Mouse (Mus musculus) right cerebral cortex, adult 18-20 months (tissue): Measurements from ENCODE around the gene Kansl3.

ENCODE experiments used
- DNase-seq: peaks from one replicate; pipeline ENCODE4 v3.0.0; 2022; ENCODE audit warnings: mixed read lengths

The Kansl3 gene

DNA sequence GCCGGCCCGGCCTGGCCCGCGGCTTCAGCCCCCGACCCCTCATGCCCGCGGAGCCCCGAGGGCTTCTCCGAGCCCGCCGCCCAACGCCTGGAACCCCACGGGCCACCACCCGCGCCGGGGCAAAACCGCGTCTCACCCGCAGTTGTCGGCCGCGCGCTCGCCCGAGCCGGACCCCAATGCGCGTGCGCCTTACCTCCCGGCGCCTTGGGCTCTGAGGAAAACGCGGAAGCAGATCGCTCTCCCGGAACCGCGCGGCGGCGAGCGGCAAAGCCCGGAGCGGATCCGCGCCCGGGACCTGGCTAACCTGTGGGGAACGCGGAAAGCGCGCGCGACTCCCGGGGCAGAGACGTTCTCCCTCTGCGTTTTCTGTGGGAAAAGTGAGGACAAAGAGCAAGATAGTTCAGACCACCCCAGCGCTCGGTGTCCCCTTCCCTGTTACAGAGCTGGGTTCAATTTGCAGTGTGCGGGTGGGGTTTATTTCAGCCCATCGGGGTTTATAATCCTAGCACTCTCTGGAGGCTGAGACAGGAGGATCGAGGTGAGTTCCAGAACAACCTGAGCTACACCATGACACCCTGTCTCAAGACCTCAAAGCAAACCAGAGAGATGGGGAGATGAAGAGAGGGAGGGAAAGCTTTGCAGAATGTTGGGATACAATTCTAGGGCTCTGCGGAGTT is at the start of gene Kansl3:
Gene Kansl3 (minus strand): TSS at position 213 of the 677 bp plus-strand sequence.
- peak; percentile 84 for DNase-seq

DNA sequence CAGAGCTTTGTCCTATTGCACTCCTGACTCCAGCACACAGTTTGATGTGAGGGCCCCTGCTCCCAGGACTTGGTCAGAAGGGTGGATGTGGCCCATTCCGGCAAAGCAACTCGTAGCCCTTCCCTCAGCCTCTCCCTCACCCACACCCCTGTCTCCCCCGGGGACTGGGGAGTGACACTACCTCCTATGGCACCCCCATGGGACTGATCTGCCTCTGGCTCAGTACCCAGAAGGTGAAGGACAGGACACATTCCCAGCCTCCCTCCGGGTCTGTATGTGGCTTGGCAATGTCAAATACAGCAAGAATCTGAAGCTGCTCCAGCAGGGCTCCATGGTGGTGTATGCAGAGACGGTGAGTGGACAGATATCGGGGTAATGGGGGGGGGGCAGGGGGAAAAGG is 35.5 kb upstream of the Kansl3 start:
- no peak for DNase-seq

DNA sequence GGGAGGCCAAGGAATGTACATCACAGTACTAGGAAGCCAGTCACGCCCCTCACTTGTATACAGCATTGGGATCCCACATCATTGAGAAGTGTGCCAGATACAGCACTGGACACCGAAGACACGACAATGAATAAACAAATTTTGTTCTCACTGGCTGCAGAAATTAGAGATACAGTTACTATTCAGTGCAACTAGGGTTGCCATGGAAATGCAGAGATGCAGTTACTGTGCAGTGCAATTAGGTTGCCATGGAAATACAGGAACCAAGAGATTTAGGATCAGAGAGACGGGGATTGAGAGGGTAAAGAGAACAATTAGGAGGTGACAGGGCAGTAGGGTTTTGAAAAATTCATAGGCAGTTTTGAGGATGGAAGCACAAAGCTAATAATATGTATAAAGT is 32.5 kb upstream of the Kansl3 start:
- DNase-seq = peak; percentile 9

DNA sequence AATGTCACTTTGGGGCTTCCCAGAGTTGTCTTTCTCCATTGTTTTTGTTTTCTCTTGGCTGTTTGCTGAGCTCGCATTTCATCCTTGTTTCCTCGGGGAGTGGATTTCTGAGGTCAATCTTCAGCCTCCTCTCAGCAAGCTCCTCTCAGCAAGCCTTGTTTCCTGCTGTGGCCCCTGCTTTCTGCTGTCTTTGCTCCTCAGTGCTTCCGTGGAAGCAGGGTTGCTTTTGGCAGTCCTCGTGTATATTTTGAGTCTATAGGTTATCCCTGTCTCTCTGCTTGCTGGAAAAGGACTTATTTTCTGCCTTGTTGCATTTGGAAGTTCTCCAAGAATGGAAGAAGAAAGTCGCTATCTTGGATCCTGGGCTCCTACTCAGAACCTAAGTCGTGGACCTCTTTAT is 28.1 kb upstream of the Kansl3 start:
- DNase-seq = no peak

DNA sequence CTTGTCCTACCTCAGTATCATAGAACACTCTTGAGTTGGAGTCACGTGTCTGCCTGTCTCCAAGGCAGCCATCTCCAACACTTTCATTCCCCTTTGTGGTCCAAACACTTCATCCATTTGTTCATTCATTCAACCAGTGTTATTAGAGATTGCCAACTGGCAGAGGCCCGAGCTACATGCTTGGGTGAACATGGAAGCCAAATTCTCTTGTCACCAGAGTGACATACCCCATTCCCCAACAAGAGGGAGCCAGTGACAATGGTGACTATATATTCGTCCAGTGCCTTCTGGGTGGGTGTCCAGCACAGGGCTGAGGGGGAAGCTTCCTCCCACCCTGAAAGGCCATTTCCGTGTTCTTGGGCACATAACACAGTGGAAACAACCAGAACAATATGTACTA is 10.6 kb upstream of the Kansl3 start:
- no peak for DNase-seq

DNA sequence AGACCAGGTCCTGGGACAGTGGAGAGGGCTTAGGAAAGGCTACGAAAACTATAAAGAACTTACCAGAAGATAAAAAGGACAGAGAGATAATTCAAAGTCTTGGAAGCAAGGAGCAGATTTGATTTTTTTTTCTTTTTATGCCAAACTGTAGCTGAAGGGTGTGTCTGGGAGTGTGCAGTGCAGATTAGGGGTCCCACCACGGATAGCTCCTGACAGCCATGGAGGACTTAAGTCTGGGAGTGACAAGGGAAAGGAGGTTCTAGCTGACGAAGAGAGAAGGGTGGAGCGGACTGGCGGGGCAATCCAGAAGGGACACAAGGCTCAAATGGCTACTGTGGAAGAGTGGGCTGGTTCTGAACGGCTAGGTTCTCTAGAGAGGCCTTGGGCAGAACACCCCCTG is 9.9 kb upstream of the Kansl3 start:
- DNase-seq = no peak

DNA sequence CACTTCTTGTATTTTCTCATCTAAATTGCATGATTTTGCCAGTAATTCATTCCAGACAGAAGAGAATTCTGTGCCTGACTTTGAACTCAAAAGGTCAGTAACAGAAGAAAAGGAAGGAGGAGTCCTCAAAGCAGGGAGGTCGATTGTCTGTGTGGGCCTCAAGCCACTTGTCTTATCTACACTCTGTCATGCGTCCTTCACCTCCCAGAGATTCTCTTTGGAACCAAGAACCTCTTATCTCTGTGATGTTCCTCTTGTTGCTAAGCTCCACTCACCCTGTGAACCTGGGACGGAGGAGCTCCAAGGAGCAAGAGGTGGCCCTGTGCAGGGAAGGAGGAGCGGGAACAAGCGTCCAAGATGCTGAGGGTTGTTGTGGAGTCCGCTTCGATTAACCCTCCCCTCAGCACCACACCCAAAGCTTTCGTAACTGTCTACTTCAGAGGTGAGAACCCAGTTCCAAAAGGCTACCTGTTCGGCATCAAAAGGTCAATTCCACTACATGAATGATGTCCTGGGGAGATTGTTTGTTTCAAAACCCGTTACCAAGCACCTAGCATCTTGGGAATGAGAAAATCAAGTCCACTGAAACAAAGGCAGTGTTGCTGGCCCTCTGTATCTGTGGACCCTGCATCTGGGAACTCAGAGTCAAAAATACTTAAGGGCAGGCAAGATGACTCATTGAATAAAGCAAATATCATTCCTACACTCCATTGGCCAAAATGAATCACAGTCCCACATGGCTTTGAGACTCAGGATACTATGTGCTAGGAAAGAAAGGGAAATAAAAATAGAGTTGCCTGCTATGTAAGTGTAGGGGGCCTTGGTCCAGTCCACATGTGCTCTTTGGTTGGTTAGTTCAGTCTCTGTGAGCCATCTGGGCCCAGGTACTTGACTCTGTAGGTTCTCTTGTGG is 3.2 kb upstream of the Kansl3 start, which contains the start of gene Fer1l5:
Gene Fer1l5 (plus strand): TSS at position 358 of the 912 bp plus-strand sequence.
- no peak for DNase-seq

DNA sequence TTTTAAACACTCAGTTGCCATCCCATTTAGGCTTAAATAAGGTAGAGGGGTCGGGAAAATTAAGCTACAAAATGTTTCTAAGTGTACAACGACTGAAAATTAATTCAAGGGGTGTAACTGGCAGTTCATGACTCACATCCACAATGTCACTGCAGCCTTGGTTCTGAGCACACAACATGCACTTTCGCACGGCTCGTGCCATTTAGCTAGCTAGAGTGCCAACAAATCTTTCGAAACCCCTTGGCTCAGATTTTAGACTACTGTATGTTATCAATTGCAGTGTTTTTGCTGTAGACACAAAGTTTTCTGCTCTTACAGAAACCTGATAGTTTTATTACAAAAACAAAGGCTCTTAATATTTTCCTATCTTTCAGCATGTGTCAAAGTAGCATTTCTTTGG is 1.9 kb upstream of the Kansl3 start:
- no peak for DNase-seq

DNA sequence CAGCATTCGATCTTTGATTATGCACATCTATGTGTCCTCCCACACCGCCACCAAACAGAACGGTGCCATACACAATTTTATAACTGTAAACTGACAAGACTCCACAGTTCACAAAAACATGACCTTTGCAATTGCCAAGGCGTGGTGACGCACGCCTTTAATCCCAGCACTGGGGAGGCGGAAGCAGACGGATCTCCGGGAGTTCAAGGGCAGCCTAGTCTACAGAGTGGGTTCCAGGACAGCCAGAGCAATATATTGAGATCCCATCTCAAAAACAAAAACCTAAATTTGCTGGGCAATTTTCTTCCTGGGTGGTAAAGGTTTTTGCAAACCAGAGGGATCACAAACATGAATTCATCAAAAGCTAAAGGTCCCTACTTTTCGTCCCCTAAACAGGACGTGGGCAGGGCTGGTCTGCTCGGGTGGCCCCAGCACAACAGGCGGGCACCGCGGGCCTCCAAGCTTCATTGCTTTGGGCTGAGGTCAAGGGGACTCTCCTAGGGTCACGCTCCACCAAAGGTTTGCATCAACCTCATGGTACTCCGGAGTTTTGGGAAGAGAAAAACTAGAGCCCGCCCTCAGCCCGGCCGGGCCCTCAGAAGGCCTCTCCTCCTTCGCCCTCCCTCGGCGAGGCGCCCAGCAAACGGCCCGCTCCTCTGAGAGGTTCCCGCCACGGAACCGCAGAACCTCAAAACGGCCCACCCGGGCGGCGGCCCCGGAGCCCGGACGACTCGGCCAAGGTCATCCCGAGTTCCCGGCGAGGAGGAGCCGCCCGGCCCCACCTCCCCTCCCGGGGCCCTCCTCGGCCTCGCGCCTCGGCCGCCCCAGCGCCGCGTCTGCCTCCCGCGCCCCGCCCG is 641 bp downstream of the Kansl3 start:
- no peak for DNase-seq

DNA sequence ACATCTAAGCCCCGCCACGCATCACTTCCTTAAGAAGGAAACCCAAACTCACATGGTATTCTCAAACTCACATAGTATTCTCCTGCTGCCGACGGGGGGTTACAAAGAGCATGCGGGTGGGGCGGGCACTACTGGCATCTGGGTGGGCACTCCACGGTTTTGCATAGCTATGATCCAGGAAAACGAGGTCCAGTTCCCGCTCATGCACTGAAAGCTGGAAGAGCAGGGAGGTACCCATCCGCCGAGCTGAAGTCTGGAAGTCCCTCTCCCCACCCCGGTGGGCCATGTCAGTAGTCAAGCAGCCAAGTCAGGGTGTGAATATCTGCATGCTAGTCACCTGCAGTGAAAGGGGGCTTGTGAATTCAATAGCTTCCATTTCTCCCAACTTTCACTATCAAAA is 1.3 kb downstream of the Kansl3 start:
- DNase-seq = no peak

DNA sequence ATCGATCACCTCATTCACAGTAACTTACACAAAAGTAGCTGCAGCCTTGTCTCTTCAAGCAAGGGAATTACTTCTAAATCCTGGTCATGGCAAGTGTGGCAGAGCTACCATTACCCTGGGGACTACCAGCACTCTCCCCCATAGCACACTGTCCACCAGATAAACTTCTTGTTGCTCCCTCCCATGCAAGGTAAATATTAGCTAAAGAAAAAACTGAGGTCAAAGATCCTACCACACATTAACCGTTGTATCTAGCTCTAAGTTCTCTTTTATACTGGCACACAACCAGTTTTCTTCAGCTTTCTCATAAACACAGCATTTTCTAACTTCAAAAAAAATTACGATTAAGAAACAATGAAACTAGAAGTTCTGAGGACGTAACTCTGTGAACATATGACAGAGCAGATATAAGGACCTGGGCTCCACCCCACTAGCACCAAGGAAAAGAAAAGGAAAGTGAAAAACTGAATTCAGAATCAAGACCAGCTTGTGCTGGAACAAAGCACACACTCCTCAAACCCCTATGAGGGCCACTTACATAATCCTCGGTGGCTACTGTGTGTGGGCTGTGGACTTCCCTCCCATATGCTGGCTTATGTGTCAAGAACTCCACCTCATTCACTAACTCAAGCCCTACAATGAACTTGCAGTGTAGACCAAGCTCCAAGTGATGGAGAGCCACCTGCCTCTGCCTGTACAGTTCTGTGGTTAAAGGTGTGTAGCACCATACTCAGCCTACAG is 11.9 kb downstream of the Kansl3 start:
- no peak for DNase-seq

DNA sequence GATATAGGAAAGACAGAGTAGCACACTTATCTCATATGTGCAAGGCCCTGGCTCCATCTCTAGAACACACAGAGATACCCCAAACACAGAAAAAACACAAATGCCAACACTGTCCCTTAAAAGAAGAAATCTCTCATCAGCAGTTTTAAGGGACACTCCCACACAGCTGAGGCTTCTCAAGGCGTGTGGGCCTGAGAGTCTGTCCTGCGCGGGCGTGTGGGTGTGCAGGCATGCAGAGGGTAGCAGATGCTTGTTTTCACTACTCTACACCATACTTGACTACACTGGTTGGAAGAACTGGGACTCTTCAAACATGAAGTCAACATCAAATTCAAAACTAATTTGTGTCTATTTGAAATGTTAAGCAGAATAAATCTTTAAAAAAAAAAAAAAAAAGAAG is 16.6 kb downstream of the Kansl3 start:
- peak; percentile 78 for DNase-seq

DNA sequence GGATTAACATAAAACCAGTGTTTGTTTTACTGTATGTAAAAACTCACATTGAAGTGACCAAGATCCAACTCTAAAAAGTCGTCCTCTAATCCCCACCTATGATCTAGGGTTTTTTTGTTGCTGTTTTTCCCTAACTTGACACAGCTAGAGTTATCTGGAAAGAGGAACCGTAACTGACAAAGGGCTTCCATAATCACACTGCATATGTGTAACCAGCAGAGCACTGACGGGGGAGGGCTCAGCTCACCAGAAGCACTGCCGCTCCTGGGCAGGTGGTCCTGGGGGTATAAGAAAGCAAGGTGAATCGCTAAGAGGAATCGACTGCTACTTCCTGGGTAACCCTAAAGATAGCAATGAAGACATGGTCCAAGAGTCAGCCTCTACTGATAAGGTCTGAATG is 26.4 kb downstream of the Kansl3 start:
- DNase-seq = no peak

DNA sequence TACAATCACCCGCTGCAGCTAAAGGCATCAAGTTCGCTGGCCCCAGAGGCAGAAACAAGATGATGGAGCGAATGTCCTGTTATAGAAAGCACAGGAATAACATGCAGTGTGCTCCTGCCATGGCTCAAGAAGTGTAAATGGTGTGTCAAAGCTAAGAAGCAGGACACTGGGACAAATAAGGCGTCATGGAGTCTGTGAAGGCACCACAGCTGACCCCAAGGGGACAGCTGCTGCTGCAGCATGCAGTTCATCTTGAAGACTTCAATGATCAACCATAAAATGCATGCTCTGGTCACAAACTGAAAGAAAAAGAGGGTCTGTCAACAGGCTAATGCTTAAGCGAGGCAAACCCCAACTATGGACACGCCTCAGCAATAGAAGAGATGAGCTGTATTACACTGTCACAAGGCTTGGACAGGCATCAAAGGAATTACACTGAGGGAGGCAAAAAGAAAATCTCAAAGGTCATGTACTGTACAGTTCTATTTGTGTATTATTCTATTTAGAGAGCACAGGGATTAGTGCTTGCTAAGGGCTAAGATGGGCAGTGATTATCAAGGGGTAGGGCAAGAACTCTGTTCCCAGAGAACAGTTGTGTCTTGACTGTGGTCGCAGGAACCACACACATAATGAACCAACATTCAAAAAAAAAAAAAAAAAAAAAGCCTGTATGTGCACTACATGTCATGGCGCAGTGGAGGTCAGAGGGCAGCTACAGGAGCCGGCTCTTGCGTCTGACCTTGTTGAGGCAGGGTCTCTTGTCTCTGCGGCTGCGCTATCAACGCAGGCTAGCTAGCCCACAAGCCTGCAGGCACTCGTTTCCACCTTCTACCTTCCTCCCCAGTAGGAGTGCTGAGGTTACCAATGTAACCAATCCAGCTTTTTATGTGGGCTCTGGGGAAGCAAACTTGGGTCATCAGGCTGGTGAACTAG is 35.8 kb downstream of the Kansl3 start:
- DNase-seq = no peak

DNA sequence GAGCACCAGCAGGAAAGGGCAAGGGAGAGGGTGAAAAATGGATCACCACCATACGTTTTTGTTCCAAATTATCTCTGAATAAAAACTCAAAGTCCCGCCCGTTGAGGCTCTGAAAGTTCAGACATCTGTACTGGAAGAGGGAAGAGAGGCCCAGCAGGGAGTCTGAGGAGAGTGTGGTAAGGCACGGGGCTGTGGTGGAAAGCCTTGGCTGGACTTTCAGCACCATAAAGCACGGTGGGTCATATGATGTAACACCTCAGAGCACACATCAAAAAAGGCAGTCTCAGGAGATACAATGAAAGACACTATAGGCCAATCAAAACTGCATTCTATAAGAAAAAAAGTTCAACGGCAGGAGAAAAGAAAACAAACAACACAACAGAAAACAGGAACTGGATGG is 37.2 kb downstream of the Kansl3 start:
- DNase-seq = no peak

DNA sequence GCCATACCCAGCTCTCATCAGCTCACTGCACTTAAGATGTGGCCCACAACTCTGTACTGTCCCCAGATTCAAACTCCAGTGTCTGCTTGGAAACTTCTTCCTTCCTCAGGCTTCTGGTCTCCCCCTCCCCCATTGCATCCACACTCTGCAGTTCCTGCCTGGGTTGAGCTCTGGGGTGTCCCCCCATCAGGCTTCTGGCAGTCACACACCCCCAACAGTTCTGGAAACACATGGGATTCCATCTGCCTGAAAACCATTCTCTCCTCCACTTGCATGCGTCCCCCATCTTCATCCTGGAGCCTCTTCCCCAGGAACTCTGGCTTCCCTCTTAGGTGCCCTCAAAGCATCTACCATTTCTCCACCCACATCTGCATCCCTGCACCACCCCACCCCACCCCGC is 42.2 kb downstream of the Kansl3 start:
- DNase-seq = no peak

DNA sequence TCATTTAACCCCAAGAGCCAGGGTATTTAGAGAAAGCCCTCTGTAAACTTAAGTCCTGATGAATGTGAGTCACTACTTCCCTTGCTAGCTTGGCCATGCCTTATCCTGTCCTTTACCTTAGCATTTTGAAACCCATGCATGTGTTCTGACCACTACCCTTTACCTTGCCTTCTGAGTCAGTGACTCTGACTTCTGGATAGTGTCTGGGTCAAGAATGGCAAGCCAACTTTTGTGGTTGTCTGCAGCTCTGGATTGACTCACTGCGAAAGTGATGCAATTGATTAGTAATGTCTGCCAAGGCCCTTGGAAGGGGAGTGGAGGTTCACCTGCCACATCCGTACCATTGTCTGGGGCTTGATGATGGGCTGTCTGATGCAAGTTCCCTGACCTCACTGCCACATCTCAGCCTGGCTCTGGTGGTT is 43.1 kb downstream of the Kansl3 start:
- no peak for DNase-seq

DNA sequence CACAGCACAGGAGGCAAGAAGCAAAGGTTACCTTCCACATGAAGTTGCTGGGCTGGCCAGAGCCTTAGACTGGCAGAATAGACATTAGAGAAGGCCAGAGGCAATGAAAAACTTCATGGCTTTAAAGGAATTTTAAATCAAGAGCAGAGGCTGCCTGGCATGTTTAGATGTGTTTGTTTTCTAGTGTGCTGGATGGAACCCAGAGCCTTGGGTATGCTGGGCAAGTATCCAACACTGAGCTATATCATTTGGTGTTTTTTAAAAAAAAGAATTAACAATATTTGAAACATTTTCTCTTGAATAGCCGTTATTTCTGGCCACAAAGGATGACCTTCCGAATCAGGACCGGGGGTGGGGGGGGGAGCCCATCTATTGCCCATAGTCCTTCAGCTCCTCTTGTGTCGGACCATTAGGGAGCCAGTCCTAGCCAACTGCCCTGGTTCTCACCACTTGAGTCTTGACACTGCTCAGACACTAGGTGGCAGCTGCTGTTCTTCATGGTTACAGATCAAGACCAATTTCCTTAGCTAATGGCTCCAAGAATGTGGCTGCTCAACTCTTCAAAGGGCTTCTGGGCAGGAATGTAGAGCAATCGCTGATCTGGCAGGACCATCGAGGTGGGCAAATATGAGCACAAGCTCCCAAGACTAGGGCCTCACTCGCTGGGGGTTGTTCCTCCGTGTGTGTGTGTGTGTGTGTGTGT is 45.1 kb downstream of the Kansl3 start:
- peak; percentile 44 for DNase-seq

DNA sequence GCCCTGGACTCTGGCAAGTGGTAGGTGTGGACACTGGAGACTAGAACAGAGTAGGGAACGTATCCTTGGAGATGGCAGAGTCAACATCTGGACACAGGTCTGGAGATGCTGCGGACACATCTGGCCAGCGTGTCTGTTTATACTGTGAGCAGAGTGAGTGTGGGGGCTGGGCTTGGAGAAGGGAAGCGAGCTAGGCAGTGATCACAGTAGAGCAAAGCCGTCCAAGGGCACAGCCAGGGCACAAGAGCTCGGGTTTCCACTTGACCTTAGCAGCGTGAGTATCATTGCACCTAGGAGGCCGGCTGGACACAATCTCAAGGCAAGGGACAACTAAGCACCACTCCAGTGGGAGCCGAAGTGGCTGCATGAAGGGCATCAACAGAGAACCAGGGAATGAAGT is 45.9 kb downstream of the Kansl3 start:
- DNase-seq = no peak

DNA sequence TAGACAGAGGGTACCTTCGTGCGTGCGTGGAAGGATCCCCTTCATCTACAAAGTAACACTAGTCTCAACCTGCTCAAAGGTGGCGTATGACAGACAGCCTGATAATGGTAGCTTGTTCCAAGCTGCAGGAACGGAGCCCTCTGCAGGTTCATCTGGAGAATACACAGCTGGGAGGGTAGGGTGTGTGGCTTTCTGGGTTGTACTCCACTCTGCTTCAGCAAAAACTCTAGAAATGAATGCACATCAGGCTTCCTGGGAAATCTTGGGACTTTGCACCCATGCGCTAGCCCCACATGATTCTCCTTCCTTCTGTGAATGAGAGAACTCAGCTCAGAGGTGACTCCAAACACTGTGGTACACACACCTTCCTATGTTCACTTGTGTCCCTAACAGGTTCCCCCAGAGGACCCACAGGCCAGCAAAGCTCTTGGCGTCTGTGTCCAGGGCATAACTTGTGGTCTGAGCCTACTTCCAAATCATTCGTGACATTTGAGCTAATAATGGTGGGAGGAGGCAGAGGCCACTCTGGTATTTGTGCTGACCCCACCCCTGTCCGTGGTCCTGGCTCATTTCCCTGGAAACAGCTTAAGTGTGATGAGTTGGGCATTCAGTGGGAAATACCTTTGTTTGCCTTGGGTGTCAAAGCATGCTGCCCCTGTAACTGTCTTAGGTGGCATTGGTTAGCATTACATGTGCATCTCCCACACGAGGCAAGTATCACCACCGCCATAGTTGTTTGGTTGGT is 47.0 kb downstream of the Kansl3 start:
- DNase-seq = no peak
